Mouse (Mus musculus) C2C12 (cell line): ENCODE measurements around the gene Sufu. TPM values are rescaled to one million over a fixed set of nuclear protein-coding genes. Genes with fewer than 3 reads are reported as not detected.
A peak's percentile ranks its signal among the peaks of the same experiment; 100 is the strongest.

Experiments
- H3K27me3 ChIP-seq: one replicate; pipeline ENCODE4 v1.6.1; 2011; ENCODE audit not compliant: control insufficient read depth, insufficient read depth, insufficient read length
- H3K36me3 ChIP-seq: one replicate; pipeline ENCODE4 v1.6.1; 2011; ENCODE audit not compliant: control insufficient read depth, insufficient read depth
- H3K4me3 ChIP-seq: one replicate; pipeline ENCODE4 v1.5.1; 2011; ENCODE audit warnings: mild to moderate bottlenecking, control low read depth; ENCODE audit not compliant: poor library complexity, insufficient read depth, severe bottlenecking
- H3K79me2 ChIP-seq: one replicate; pipeline ENCODE4 v1.6.1; 2011; ENCODE audit not compliant: control insufficient read depth, insufficient read depth
- H3K79me3 ChIP-seq: one replicate; pipeline ENCODE4 v1.6.1; 2011; ENCODE audit warnings: low read depth, control low read depth
- H3ac ChIP-seq: one replicate; pipeline ENCODE3; 2011; ENCODE audit warnings: low read depth; ENCODE audit not compliant: control insufficient read depth, insufficient read length
- CEBPB ChIP-seq: IDR thresholded peaks from one replicate; pipeline ENCODE4 v1.6.1; 2011; ENCODE audit warnings: low read depth, mild to moderate bottlenecking, control low read depth, moderate library complexity
- CTCF ChIP-seq: IDR thresholded peaks from one replicate; pipeline ENCODE4 v1.5.1; 2011; ENCODE audit not compliant: control insufficient read depth, insufficient read depth, insufficient read length
- FOSL1 ChIP-seq: IDR thresholded peaks from one replicate; pipeline ENCODE4 v1.8.0; 2011; ENCODE audit warnings: mild to moderate bottlenecking, low read length; ENCODE audit not compliant: poor library complexity, insufficient read depth, severe bottlenecking
- MAX ChIP-seq: IDR thresholded peaks from one replicate; pipeline ENCODE4 v1.6.1; 2011; ENCODE audit warnings: mild to moderate bottlenecking, control low read depth
- MYOD1 ChIP-seq: IDR thresholded peaks from one replicate; pipeline ENCODE4 v1.6.1; 2011; ENCODE audit warnings: low read depth; ENCODE audit not compliant: control insufficient read depth, insufficient read length
- MYOG ChIP-seq: IDR thresholded peaks from one replicate; pipeline ENCODE4 v1.6.1; 2011; ENCODE audit not compliant: control insufficient read depth, insufficient read length; ENCODE audit errors: extremely low read depth
- USF1 ChIP-seq: IDR thresholded peaks from one replicate; pipeline ENCODE4 v1.6.1; 2011; ENCODE audit warnings: low read depth, mild to moderate bottlenecking, control low read depth, moderate library complexity
- polyA plus RNA-seq: library from polyadenylated mRNA; unstranded; fragments of >200 nt; fragmentation: generic; extraction: Trizol; gene quantifications from one replicate; pipeline ENCODE4 v1.2.1, GENCODE M21; 2012; ENCODE audit warnings: missing spikeins

Gene Sufu
- polyA plus RNA-seq, 1 experiment = 17.8 TPM

DNA sequence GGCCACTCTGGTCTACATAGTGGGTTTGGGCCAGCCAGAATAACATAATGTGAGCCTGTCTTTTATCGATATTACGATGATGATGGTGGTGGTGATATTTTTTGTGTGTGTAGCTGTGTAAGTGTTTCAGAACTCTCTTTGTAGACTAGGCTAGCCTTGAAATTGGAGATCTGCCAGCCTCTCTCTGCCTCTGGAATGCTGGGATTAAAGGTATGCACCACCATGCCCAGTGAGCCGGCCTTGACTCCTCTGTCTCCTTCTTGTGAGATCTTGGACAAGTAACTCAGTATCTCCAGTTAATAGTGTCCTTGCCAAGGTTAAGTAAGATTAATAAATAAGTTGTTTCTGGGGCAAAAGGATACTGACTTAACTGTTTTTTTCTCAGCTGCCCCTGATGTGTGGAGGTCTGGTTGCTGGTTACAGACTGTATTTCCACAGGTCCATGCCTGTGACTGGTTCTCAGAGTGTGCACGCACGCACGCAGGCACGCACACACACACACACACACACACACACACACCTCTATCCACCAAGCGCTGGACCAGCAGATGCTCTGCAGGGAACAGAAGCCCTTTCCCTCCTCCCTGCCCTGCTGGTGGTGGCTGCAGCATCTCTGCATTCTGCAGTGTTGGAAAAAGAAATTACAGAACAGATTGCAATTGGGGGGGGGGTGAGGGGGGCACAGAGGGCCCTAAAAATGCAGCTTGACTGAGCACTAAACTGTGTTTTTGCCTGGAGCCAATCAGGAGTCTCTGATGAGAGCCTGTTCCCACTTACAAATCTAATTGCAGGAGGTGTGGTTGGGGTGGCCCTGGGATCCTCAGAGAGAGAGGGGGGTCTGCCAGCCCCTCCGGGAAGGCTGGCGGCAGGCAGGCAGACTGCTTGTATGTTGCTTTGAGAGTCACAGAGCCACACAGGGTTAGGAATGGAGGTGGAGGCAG is 129.3 kb downstream of the Sufu start:
- TF ChIP-seq MAX = no peak
- TF ChIP-seq MYOG = no peak
- no peak for TF ChIP-seq MYOD1
- TF ChIP-seq FOSL1 = no peak
- TF ChIP-seq CTCF = no peak
- TF ChIP-seq USF1 = no peak
- TF ChIP-seq CEBPB = no peak
- H3K79me3 ChIP-seq = no peaks in the 10 kb centered on the region
- no peak overlapping the region for H3K4me3 ChIP-seq
- H3ac ChIP-seq = no peak overlapping the region
- H3K79me2 ChIP-seq = no peaks in the 10 kb centered on the region
- H3K36me3 ChIP-seq = no peaks in the 10 kb centered on the region
- H3K27me3 ChIP-seq = no peaks in the 10 kb centered on the region

DNA sequence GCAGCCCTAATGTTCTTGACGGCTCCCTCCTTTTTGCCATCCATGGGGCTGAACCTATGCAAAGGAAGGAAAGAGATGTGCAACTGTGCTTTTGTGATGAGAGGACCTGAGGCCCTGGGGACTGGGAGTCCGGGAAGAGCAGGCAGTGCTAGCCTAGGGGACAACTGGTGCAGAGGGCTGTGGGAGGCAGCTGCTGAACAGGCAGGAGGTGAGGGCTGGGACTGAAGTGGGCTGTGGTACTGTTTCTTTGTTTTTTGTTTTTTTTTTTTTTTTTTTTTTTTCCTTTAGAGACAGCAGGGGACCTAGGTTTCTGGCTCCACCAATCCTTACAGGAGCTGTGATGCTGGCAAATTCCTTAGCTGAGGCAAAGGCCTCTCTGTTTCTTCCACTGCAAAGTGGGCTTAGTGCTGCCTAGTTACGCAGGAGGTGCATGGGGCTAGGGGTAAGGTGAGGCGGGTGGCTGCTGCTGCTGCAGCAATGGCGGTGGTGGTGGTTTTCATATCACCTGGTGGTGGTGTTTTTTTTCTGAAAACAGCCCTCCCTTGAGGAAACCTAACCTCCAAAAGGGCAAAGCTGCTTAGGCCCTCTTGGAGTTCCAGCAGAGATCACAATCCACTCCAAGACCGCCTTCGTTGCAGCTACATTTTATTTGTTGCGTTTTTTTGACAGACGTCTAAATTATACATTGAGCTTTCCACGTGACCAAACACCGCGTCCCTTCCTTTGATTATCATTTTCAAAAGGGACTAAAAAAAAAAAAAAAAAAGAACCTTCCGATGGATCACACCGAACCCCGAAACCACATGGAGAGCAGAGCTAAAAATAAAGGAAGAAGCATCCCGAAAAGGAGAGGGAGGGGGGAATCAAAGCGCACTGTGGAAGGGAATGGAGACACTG is 131.2 kb downstream of the Sufu start:
- H3K27me3 ChIP-seq = no peaks in the 10 kb centered on the region
- H3K79me2 ChIP-seq = no peaks in the 10 kb centered on the region
- TF ChIP-seq MYOD1 = no peak
- no peak for TF ChIP-seq CEBPB
- no peak for TF ChIP-seq FOSL1
- TF ChIP-seq CTCF = no peak
- no peak for TF ChIP-seq USF1
- TF ChIP-seq MYOG = no peak
- TF ChIP-seq MAX = no peak
- peak overlapping the region; percentile 27 for H3ac ChIP-seq
- no peak overlapping the region for H3K4me3 ChIP-seq
- no peaks in the 10 kb centered on the region for H3K36me3 ChIP-seq
- no peaks in the 10 kb centered on the region for H3K79me3 ChIP-seq

DNA sequence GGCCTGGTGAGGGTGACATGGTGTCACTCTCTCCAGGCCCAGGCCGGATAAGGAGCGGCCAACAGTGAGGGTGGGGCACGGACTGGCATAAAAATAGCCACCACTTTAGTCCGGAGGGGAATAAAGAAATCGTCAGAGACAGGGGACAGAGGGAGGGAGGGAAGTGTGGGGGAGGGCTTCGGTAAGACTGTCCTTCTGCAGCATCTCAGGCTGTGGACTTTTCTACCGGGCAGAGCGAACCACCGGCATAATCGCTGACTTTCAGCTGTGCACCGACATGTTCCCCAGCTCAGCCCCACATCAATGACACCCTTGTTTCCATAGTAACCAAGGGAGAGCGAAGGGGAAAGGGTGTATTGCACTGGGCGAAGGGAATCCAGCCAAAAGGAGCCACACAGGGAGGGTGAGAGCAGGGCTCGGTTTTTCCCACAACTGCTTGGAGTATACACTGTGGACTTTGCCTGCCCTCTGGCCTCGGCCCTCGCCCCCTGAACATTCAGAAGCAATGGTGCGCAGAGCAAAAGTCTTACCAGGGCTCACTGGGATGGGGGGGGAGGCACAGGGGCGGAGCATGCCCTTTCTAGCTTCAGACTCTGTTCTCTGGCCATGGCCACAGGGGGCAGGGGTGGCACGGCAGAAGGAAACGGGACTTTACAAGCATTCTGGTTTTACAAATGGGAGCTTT is 132.0 kb downstream of the Sufu start:
- H3ac ChIP-seq = peak overlapping the region; percentile 51
- H3K4me3 ChIP-seq = no peak overlapping the region
- H3K27me3 ChIP-seq = no peaks in the 10 kb centered on the region
- H3K36me3 ChIP-seq = no peaks in the 10 kb centered on the region
- H3K79me2 ChIP-seq = no peaks in the 10 kb centered on the region
- TF ChIP-seq USF1 (no peak), CEBPB (no peak), MYOG (no peak), FOSL1 (no peak), CTCF (no peak), MAX (no peak), MYOD1 (no peak)
- no peaks in the 10 kb centered on the region for H3K79me3 ChIP-seq

DNA sequence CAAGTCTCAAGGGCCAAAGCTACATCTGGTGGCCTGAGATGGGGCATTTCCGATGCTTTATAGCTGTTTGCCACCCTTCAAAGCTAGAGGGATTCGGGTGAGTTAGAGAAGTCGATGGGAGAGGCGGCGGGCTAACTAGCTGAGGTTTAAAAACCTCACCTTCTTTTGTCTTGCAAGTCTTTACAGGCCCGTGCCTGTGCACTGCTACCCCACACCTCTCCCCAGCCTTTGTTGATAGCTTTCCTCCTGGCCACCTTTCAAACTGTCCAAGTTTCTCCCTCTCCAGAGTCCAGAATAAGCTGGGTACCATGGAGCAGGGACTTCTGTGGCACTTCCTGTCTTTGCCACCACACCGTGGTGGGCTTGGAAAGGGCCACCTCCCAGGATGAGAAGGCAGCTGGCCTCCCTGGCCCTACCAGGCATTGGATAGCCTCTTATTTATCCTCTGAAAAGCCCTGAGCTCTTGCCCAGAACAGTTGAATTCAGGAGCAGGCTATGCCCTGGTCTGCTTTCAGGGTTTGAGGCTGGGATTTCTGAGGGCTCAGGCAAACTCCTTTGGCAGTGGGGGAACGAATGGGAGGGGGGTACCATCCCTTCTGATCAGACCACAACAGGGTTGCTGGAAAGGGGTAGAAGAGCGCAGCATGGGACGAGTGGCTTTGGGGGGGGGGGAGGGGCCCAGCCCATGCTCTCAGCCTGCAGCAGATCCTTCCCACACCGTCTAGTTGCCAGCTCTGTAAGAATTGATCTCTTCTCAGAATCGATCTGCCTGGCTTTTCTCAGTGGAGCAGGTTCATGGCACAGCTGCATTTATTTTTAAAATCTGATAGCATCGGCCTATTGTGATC is 133.1 kb downstream of the Sufu start:
- Histone ChIP-seq H3K4me3 (no peak overlapping the region), H3K27me3 (no peaks in the 10 kb centered on the region), H3ac (peak overlapping the region; percentile 18), H3K79me3 (no peaks in the 10 kb centered on the region), H3K36me3 (no peaks in the 10 kb centered on the region), H3K79me2 (no peaks in the 10 kb centered on the region)
- TF ChIP-seq MAX (no peak), MYOD1 (no peak)

DNA sequence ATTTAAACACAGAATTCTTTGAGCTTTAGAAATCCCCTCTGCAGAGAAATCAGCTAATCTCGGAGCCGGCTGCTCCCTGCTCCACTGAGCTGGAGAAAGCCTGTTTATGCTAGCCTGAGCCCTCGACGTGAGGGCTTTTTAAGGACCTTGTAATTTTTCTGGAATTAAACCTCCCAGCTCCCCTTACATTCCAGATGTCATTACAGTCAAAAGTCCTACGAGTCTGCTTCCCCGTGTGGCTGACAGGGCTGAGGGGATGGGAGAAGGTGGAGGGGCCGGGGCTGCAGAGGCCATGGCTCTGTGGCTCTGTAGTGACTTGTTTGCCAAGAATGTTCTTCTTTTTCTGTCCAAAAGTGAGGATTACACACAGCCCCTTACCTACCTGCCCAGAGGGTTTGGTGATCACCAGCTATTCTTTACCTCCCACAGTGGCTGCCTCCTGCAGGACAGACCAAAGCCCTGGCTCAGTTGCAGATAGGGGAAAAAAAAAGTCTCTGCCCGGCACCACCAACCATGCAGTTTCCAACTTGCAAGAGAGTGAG is 133.8 kb downstream of the Sufu start:
- H3K36me3 ChIP-seq = no peaks in the 10 kb centered on the region
- no peaks in the 10 kb centered on the region for H3K79me2 ChIP-seq
- no peak for TF ChIP-seq USF1
- no peak for TF ChIP-seq MYOD1
- no peak for TF ChIP-seq MAX
- TF ChIP-seq CTCF = no peak
- TF ChIP-seq FOSL1 = no peak
- no peak for TF ChIP-seq MYOG
- no peak for TF ChIP-seq CEBPB
- no peak overlapping the region for H3ac ChIP-seq
- H3K79me3 ChIP-seq = no peaks in the 10 kb centered on the region
- H3K4me3 ChIP-seq = no peak overlapping the region
- H3K27me3 ChIP-seq = no peaks in the 10 kb centered on the region
